Mouse (Mus musculus) urinary bladder, adult 18-20 months (tissue): ENCODE data around the gene Olfr1053.
"Not testable (repeated sequence)": the region's sequence is repeated elsewhere in the genome, so short reads cannot be mapped to it uniquely, and the experiment has no call there.

ENCODE experiments used
- DNase-seq, 2 experiments: peaks; one replicate each; pipeline ENCODE4 v3.0.0; 2022; ENCODE audit warnings: low spot score in 2 of 2, mixed read lengths in 2 of 2

Gene Olfr1053

DNA sequence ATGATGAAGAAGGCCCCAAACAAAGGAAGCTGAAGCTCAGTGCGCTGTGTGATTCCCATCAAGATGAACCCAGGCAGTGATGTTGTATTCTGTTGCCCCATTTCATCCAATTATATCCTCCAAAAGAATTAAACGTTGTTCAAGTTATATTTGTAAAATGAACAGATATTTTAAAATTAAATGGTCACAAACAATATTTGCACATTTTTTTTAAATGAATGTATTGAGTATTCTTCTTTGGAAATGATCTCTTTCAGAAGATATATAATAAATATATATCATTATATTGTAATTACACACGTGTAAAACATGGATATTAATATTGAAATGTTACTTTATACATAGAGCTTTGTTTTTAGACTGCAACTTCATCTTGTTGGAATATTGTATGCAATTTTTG, at the start of gene Olfr1053:
TSS of gene Olfr1053 (minus strand) at position 101 of the 400 bp plus-strand sequence.
- no peak for DNase-seq

DNA sequence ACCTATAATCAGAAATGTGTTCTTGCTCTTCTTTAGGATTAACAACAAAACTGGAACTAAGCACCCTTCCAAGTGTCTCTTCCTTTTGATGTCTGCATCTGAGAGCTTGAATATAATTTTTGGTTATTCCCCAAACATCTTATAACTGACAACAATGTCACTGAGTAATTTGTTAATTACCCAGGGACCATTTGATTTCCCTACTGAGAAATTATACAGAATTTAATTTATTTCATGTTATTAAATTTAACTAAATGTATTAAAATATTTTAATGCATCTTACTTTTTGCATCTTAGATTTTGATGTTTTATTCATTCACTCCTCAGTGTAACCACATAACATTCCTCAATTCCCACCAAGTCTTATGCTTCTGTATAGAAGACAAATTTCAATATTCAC, 47.3 kb upstream of the Olfr1053 start, which contains the start of gene Olfr1056:
TSS of gene Olfr1056 (minus strand) at position 101 of the 400 bp plus-strand sequence.
- DNase-seq: no peak

DNA sequence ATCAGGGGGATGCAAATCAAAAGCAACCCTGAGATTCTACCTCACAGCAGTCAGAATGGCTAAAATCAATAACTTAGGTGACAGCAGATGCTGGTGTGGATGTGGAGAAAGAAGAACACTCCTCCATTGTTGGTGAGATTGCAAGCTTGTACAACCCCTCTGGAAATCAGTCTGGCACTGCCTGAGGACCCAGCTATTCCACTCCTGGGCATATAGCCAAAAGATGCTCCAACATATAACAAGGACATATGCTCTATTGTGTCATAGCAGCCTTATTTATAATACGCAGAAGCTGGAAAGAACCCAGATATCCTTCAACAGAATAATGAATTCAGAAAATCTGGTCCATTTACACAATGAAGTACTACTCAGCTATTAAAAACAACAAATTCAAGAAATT, 36.7 kb upstream of the Olfr1053 start:
- DNase-seq: not testable (repeated sequence)

DNA sequence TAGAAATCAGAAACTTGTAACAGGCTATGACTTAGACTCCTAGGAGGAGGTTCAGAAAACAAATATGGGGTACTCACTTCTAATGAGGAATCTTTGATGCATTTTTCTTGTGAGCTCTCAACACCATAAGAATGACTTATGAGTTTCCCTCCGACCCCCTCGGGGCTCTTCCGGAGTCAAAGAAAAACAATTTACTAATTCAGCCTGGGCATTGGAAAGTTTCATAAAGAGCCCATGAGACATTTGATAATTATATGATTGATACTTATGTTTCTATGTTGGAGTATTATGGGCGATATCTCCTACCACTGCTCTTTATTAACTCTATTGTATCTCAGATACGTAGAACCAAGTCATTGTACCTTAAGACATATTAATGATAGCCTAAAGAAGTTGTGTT, 35.1 kb upstream of the Olfr1053 start, which contains the start of gene Olfr1055:
TSS of gene Olfr1055 (minus strand) at position 101 of the 400 bp plus-strand sequence.
- no peak for DNase-seq

DNA sequence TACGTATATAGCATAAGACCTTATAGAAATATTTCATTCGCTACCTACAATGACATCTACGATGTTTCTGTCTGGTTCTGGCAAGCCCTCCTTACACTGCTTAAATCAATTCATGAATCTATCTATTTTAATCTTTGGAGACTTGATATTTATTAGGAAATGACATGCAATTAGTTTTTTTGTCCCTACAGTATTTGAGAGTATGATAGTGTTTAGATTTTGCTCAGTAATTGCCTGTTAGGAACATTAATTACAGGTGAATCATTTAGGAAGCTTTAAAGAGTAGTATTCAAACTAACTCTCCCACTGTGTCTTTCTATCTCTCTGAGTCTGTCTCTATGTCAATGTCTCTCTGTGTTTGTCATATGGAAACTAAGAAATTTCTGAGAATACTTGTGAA, 20.2 kb upstream of the Olfr1053 start, which contains the start of gene Olfr1054:
TSS of gene Olfr1054 (minus strand) at position 101 of the 400 bp plus-strand sequence.
- no peak for DNase-seq

DNA sequence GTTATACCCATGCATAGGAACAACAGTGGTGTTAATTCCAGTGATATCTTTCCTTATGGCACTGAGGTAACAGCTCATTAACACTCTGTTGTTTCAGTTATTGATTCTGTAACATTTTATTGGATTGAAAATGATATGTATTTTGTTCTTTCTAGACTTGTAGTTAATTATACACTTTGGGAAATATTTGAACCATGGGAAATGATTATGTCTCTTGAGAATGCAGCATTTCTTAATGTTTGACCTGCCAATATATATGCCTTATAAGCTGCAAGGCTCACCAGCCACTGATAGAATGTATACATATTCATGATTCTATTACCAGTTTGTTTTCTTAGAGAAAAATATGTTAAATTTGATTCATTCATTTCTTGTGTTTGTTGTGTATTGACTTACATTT, 22.9 kb downstream of the Olfr1053 start, which contains the start of gene Olfr1052:
TSS of gene Olfr1052 (plus strand) at position 301 of the 400 bp plus-strand sequence.
- no peak for DNase-seq

DNA sequence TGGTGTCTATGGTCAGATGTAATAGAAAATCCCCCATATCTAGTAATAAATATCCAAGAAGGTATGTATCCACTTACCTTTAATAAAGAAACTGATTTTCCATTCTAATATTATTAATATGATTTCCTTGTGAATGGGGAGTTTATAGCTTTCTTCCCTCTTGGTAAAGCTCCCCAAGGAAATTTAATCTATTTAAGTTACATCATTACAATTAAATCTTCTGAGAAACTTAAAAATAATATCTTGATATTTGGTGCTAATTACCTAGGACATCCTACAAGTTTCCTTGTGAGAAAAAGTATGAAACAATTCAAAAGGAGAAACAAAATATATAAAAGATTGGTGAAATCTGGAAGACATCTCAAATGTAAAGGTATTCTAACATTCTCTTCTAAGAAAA, 36.1 kb downstream of the Olfr1053 start, which contains the start of gene Olfr1051:
TSS of gene Olfr1051 (minus strand) at position 101 of the 400 bp plus-strand sequence.
- DNase-seq: not testable (repeated sequence)
